Mouse (Mus musculus) megakaryocyte, embryonic 14.5 days (primary cell): ENCODE data around the gene Mov10.

Experiments
- FLI1 ChIP-seq: IDR thresholded peaks from 2 replicates; pipeline ENCODE4 v1.6.1; 2012; ENCODE audit warnings: low read length, inconsistent platforms, mixed read lengths
- GATA1 ChIP-seq: IDR thresholded peaks from 3 replicates; pipeline ENCODE4 v1.6.1; 2012; ENCODE audit warnings: mixed read lengths, low read length, inconsistent platforms, borderline replicate concordance

DNA sequence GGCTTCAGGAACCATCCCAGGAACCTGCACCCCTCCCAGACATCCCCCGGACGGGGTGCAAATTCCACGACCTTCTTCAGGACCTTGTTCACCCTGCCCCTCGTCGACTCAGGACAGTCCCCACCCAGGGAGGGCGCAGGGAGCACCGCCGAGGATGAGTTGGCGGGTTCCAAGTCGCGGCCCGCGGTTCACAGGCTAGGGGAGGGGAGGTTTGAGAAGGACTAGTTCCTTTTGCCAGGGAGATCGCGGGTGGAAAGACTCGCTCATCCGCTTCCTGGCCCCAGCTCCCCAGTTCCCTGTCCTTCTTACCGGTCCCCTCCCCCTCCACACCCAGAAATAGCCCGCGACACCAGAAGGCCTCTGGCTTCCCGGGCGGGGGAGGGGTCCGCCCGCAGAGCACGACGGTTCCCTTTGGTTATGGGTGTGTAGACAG is 36.9 kb downstream of the Mov10 start, which contains the start of gene Fam19a3:
- TF ChIP-seq GATA1 (no peak), FLI1 (no peak)
